Mouse (Mus musculus) heart, embryonic 15.5 days (tissue): Measurements from ENCODE around the gene Tescl. TPM values are rescaled to one million over a fixed set of nuclear protein-coding genes. Genes with fewer than 3 reads are reported as not detected.

Experiments used
- ATAC-seq: fragments of 200-750 bp; cut with Nextera tagmentation; replicated peaks from 2 replicates; pipeline ENCODE4 v1.8.0; 2017; ENCODE audit warnings: low read depth, moderate TSS enrichment; ENCODE audit not compliant: insufficient number of reproducible peaks, insufficient read depth, low FRiP score
- H3K27ac ChIP-seq: fragments of 300-500 bp; sonication (generic); 2 replicates; pipeline ENCODE4 v1.5.1; 2015; ENCODE audit warnings: mild to moderate bottlenecking, inconsistent platforms
- H3K27me3 ChIP-seq: fragments of 300-500 bp; sonication (generic); 2 replicates; pipeline ENCODE4 v1.6.1; 2015; ENCODE audit warnings: inconsistent platforms
- H3K36me3 ChIP-seq: fragments of 300-500 bp; sonication (generic); 2 replicates; pipeline ENCODE4 v1.6.1; 2015; ENCODE audit warnings: mild to moderate bottlenecking, inconsistent platforms
- H3K4me1 ChIP-seq: fragments of 300-500 bp; sonication (generic); replicated peaks from 2 replicates; pipeline ENCODE4 v1.6.1; 2015; ENCODE audit warnings: inconsistent platforms
- H3K4me2 ChIP-seq: fragments of 300-500 bp; sonication (generic); 2 replicates; pipeline ENCODE4 v1.6.1; 2015; ENCODE audit warnings: inconsistent platforms, mild to moderate bottlenecking, moderate library complexity
- H3K4me3 ChIP-seq: fragments of 300-500 bp; sonication (generic); 2 replicates; pipeline ENCODE4 v1.5.1; 2015; ENCODE audit warnings: mild to moderate bottlenecking, inconsistent platforms
- H3K9ac ChIP-seq: fragments of 300-500 bp; sonication (generic); 2 replicates; pipeline ENCODE4 v1.6.1; 2015; ENCODE audit warnings: mild to moderate bottlenecking, inconsistent platforms
- H3K9me3 ChIP-seq: fragments of 300-500 bp; sonication (generic); replicated peaks from 2 replicates; pipeline ENCODE4 v1.6.1; 2016; ENCODE audit warnings: inconsistent platforms
- WGBS: fragments of 180-500 bp; shearing (Covaris S2); methylation state at CpG from one replicate; pipeline ENCODE4 v1.1.7; 2015; ENCODE audit warnings: mixed read lengths; 5-methylcytosine and 5-hydroxymethylcytosine counted together
- polyA plus RNA-seq: library from polyadenylated mRNA; unstranded; fragments of >200 nt; fragmentation: Nextera tagmentation; extraction: Ambion mirVana; gene quantifications from 2 replicates; pipeline ENCODE4 v1.2.1, GENCODE M21; 2015

The Tescl gene
- polyA plus RNA-seq, 1 experiment from 2014 or later: not detected

DNA sequence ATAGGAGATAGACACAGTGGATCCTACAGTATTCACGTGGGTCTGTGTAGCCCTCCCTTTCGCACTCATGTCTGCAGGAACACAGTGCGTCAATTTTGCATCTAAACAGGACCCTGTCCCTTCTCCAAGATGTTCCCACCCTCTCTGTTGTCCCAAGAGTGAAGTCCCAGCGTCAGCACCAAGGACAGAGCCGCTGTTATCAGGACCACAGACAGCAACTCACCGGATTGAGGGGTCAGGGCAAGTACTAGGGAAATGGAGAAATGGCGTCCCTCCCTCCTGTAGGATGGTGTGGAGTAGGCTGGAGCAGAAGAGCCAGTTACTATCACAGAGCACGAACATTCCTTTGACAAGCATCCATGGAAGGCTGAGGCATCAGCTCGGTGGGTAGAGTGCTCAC, 25.5 kb upstream of the Tescl start:
- Histone ChIP-seq H3K27me3 (no peaks in the 10 kb centered on the region), H3K9ac (no peak overlapping the region), H3K9me3 (no peaks in the 10 kb centered on the region), H3K36me3 (no peaks in the 10 kb centered on the region), H3K27ac (no peak overlapping the region), H3K4me2 (no peak overlapping the region), H3K4me3 (no peak overlapping the region), H3K4me1 (no peaks in the 10 kb centered on the region)
- 23% methylated on average over 9 of the region's 9 CpGs for WGBS
- ATAC-seq: no peak

DNA sequence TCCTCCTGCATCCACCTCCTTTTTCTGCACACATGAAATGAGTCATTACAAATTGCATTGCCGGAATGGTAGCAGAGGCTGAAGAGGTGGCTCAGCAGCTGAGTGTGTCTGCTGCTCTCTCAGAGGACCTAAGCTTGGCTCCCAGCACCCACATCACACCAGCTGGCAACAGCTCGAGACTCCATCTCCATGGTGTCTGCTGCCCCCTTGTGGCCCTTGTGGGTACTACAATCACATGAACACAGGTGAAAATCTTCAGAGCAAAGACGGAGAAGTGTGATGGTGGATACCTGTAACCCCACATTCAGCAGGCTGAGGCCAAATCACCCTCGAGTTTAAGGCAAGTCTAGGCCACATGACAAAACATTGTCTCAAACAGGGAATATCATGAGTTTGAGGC, 24.2 kb upstream of the Tescl start:
- no peaks in the 10 kb centered on the region for H3K9me3 ChIP-seq
- ATAC-seq: no peak
- no peak overlapping the region for H3K9ac ChIP-seq
- WGBS: 44% methylated on average over 4 of the region's 4 CpGs
- H3K4me3 ChIP-seq: no peak overlapping the region
- no peaks in the 10 kb centered on the region for H3K27me3 ChIP-seq
- H3K4me2 ChIP-seq: no peak overlapping the region
- no peak overlapping the region for H3K27ac ChIP-seq
- no peaks in the 10 kb centered on the region for H3K36me3 ChIP-seq
- no peaks in the 10 kb centered on the region for H3K4me1 ChIP-seq

DNA sequence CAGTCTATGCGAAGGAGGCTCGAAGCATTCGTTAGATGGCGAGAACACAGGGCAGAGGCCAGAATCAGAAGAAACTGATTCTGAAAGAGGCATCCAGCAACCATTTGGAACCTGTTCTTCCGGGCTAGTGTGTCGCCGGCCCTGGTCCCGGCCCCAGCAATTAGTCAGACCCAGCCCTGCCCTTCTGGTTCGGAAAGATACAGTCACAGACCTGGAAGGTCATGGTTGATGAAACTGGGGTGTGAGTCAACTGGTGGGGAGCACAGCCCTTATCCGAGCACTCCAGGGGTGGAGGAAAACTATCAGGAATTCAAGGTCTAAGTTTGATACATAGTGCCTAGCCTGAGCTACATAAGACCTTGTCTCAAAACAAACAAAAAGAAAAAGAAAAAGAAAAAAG, 22.3 kb upstream of the Tescl start:
- H3K4me2 ChIP-seq: no peak overlapping the region
- H3K9me3 ChIP-seq: no peaks in the 10 kb centered on the region
- ATAC-seq: no peak
- H3K36me3 ChIP-seq: no peaks in the 10 kb centered on the region
- H3K27me3 ChIP-seq: no peaks in the 10 kb centered on the region
- no peak overlapping the region for H3K9ac ChIP-seq
- 74% methylated on average over 10 of the region's 10 CpGs for WGBS
- no peaks in the 10 kb centered on the region for H3K4me1 ChIP-seq
- H3K27ac ChIP-seq: no peak overlapping the region
- no peak overlapping the region for H3K4me3 ChIP-seq

DNA sequence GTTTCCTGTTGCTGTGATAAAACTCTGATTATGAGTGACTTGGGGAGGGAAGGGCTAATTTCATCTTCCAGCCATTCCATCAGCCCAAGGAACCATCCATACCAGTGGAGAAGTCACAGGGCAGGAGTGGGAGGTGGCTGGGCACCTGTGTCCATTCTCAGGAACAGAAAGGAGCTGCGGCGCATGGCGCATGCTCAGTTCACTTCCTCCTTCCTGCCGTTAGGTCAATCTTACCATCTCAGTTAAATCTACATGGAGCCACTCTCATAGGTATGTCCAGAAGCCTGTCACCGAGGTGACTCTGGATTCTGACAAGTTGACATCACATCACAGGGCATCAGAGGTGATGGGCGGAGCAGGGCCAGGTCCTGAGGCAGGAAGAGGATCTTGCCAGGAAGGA, 21.9 kb upstream of the Tescl start:
- Histone ChIP-seq H3K4me3 (no peak overlapping the region), H3K27ac (no peak overlapping the region), H3K36me3 (no peaks in the 10 kb centered on the region), H3K9me3 (no peaks in the 10 kb centered on the region), H3K27me3 (no peaks in the 10 kb centered on the region), H3K4me2 (no peak overlapping the region), H3K4me1 (no peaks in the 10 kb centered on the region), H3K9ac (no peak overlapping the region)
- WGBS: 77% methylated on average over 6 of the region's 6 CpGs
- no peak for ATAC-seq

DNA sequence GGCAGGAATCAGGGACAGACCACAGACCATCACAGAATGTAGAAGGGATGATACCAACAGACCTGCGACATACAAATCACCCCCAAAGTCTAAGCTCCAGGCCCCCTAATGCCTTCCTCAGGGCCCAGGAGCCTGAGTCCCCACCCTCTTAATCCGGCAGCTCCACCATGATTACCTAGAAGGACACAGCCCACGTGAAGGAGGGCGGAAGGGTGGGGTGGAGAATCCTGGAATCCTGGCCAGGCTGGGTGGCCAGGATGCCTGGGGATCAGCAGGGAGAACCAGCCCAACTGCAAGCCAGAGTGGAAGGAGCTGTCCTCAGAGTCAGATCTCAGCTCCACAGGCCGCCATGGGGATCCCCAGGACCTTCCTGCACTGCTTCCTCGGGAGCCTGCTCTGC, 15.2 kb upstream of the Tescl start, which contains the start of gene Lypd5:
Gene Lypd5, plus strand, starts transcription at position 301 of the 400 bp plus-strand sequence.
- ATAC-seq: no peak
- WGBS: 37% methylated on average over 6 of the region's 6 CpGs
- Histone ChIP-seq H3K4me3 (no peak within 1 kb of the TSS), H3K4me2 (no peak within 1 kb of the TSS), H3K9ac (no peak within 1 kb of the TSS), H3K4me1 (no peaks in the 10 kb centered on the region), H3K27me3 (no peaks in the 10 kb centered on the region), H3K36me3 (no peaks in the 10 kb centered on the region), H3K9me3 (no peaks in the 10 kb centered on the region), H3K27ac (no peak within 1 kb of the TSS)

DNA sequence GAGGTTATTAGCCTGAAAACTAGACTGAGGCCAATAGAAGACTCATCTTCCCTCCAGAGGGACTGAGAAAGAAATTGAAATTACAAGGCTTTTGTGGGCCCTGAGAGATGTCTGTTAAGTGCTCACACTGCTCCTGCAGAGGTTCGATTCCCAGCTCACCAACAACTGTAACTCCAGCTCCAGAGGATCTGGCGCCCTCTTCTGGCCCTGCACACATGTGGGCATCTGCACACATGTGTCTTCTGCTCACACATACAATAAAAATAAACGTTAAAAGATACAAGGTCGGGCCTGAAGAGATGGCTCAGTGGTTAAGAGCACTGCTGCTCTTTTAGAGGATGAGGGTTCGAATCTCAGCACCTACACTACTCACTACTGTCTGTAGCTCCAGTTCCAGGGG, 12.7 kb upstream of the Tescl start:
- Histone ChIP-seq H3K9ac (no peak overlapping the region), H3K9me3 (no peaks in the 10 kb centered on the region), H3K36me3 (no peaks in the 10 kb centered on the region), H3K4me3 (no peak overlapping the region), H3K27me3 (no peaks in the 10 kb centered on the region), H3K4me1 (no peaks in the 10 kb centered on the region), H3K4me2 (no peak overlapping the region), H3K27ac (no peak overlapping the region)
- WGBS: 61% methylated on average over 5 of the region's 5 CpGs
- no peak for ATAC-seq

DNA sequence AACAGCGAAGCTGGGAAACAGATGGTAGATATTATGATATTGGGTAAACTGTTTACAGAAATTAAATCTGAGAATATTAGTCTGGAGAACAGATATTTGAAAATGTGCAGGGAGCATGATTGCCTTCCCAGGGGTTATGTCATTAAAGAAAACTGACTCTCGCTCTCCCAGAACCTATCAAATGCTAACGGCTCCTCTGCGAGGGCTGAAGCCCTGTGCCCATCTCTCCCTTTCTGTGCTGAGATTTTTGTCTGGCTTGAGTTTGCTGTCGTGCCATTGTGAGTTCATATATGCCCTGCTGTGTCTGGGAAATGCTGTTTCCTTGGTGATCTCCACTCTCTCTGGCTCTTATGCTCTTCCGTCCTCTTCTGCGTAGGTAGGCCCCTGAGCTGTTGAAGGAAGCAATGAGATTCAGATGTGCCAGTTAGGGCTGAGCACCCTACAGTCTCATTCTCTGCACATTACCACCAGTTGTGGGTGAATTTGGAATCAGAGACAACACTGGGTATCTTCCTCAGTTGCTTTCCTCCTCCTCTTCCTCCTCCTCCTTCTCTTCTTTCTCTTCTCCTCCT, 10.1 kb upstream of the Tescl start:
- WGBS: 68% methylated on average over 7 of the region's 7 CpGs
- Histone ChIP-seq H3K4me3 (no peak overlapping the region), H3K9ac (no peak overlapping the region)

DNA sequence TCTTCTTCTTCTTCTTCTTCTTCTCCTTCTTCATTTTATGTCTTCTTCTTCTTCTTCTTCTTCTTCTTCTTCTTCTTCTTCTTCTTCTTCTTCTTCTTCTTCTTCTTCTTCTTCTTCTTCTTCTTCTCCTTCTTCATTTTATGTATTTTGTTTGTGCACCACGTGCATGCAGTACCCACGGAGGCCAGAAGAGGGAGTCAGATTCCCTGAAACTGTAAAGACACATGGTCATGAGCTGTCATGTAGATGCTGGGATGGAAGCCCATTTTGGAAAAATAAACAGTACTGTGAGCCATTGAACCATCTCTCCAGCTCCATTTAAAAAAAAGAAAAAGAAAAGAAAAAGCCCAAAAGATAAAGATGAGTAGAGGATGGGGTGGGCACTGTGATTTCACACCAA, 4.5 kb upstream of the Tescl start:
- Histone ChIP-seq H3K36me3 (no peaks in the 10 kb centered on the region), H3K4me3 (no peak overlapping the region), H3K27me3 (peaks cover 17% of the 10 kb centered on the region), H3K4me2 (no peak overlapping the region), H3K27ac (no peak overlapping the region), H3K9ac (no peak overlapping the region), H3K9me3 (no peaks in the 10 kb centered on the region), H3K4me1 (no peaks in the 10 kb centered on the region)
- WGBS: 39% methylated on average over 2 of the region's 2 CpGs
- no peak for ATAC-seq

More for the DNA sequence above, 10.1 kb upstream of the Tescl start:
- Histone ChIP-seq H3K9me3 (no peaks in the 10 kb centered on the region), H3K27ac (no peak overlapping the region), H3K27me3 (no peaks in the 10 kb centered on the region), H3K4me1 (no peaks in the 10 kb centered on the region), H3K4me2 (no peak overlapping the region), H3K36me3 (no peaks in the 10 kb centered on the region)
- no peak for ATAC-seq

DNA sequence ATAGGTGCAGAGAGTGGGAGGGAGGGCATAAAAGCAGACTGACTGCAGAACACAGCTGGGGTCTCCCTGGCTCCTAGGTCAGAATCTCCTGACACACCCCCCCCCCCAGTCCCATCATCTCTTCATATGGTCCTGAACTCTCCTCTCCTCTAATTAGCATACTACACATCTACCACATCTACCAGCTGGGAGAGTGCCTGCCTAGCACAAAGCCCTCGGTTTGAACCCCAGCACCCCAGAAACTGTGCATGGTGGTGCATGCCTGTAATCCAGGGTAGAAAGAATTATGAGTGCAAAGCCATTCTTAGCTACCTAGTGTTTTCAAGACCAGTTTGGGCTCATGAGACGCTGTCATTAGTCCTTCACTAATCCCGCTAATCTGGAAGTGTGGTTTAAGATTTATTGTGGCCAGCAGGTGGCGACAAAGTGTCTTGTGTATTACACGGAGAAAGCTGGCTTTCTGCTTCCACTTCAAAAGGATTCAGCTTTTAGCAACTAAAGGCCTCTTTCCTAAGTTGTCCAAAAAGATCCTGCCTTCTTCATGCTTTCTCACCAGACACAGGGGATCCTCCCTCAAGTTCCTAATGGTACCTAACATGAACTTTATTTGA, 2.1 kb upstream of the Tescl start:
- H3K9ac ChIP-seq: no peak overlapping the region
- no peak for ATAC-seq
- peaks cover 26% of the 10 kb centered on the region for H3K27me3 ChIP-seq
- H3K4me2 ChIP-seq: no peak overlapping the region
- no peaks in the 10 kb centered on the region for H3K9me3 ChIP-seq
- no peak overlapping the region for H3K27ac ChIP-seq
- WGBS: 15% methylated on average over 5 of the region's 5 CpGs
- no peak overlapping the region for H3K4me3 ChIP-seq
- no peaks in the 10 kb centered on the region for H3K36me3 ChIP-seq
- H3K4me1 ChIP-seq: no peaks in the 10 kb centered on the region

DNA sequence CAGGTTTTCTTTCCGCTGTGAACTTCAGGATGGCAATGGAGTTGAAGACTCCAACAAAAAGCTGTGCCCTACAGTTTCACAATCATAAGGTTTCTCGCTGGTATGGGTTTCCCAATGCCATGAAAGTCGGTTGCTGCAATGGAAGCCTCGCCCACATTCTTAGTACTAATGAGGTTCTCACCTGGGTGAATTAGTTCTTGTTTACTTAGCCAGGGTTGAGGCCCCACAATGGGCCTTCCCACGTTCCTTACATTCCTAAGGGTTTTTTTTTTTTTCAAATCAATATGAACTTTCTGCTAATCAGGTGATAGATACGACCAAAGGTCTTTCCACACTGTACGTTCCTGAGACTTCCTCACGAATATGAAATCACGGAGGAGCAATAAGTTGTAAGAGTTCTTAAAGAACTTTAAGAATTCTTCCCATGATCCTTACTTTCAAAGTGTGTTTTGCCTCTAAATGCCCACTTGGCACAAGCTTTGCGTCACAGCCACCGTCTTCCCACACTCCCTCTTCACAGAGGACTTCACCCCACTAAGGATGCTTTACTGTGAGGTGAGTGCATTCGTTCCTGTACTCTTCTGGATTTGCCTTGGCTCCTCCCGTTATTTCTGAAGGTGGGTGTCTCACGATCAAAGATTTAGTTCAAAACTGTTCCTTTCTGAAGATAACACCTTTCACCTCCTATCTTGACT, 6.3 kb downstream of the Tescl start:
- no peak overlapping the region for H3K27ac ChIP-seq
- ATAC-seq: no peak
- 76% methylated on average over 14 of the region's 14 CpGs for WGBS

DNA sequence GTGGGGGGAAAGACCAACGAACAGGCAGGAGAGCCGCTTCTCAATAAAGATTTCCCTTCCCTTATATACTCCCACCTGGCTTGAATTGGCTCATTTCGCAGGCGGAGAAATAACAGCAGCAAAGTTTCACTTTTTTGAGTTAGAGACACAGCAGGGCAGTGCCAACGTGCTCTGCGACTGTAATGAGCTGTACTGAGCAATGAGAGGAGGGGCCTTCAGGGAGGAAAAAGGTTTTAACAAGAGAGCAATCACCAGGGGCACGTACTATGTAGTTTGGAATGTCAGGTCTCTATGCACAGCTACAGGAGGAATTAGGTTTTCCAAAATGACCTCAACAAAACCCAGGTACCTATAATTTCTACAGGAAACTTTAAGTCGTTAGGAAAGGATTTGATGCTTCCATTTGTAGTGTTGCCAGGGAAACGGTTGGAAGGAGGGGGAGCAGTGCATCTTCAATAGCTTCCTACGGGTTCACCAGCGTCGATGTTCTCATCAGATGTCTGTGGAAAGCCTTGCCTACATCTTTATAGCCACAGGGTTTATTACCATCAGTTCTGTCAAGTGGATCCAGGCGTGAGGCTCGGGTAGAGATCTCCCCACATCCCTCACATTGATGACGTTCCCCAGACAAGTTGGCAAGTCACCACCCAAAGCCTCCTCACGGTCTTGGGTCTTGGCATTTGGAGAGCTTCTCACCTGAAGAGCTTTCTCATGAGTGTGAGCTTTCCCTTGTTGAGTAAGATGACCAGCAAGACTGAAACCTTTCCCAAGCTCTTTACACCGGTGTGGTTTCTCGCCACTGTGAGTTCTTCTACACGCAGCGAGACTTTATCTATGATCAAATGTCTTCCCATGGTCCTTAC, 7.2 kb downstream of the Tescl start:
- peaks cover 4% of the 10 kb centered on the region for H3K4me1 ChIP-seq
- no peaks in the 10 kb centered on the region for H3K27me3 ChIP-seq
- H3K4me3 ChIP-seq: peak overlapping the region; percentile 40
- peak overlapping the region; percentile 61 for H3K4me2 ChIP-seq
- no peak for ATAC-seq
- peak overlapping the region; percentile 47; the same call in 1 of the 2 replicates for H3K9ac ChIP-seq
- no peak overlapping the region for H3K27ac ChIP-seq
- 0 out of 2 replicates have a peak, but pooled peaks cover 5% of the 10 kb centered on the region for H3K9me3 ChIP-seq
- H3K36me3 ChIP-seq: no peaks in the 10 kb centered on the region
- whole genome bisulfite sequencing: 46% methylated on average over 20 of the region's 20 CpGs

More for the DNA sequence above, 6.3 kb downstream of the Tescl start:
- Histone ChIP-seq H3K36me3 (no peaks in the 10 kb centered on the region), H3K4me1 (peaks cover 4% of the 10 kb centered on the region), H3K9me3 (0 out of 2 replicates have a peak, but pooled peaks cover 5% of the 10 kb centered on the region), H3K4me3 (no peak overlapping the region), H3K27me3 (no peaks in the 10 kb centered on the region), H3K9ac (no peak overlapping the region), H3K4me2 (no peak overlapping the region)
